Mouse (Mus musculus) liver, embryonic 11.5 days (tissue): ENCODE measurements around the gene Mip. TPM values are rescaled to one million over a fixed set of nuclear protein-coding genes. Genes with fewer than 3 reads are reported as not detected.

Experiments
- ATAC-seq: fragments of 200-750 bp; cut with Nextera tagmentation; replicated peaks from 2 replicates; pipeline ENCODE4 v1.8.0; 2017; ENCODE audit warnings: moderate number of reproducible peaks, mild to moderate bottlenecking, moderate TSS enrichment, moderate library complexity; ENCODE audit not compliant: low FRiP score
- DNase-seq: peaks from one replicate; pipeline ENCODE4 v3.0.0-alpha.2; 2017; ENCODE audit warnings: low spot score
- H3K27ac ChIP-seq: fragments of 300-500 bp; sonication (generic); 2 replicates; pipeline ENCODE4 v1.5.1; 2014; ENCODE audit warnings: mild to moderate bottlenecking, low read depth, low read length, control low read depth
- H3K27me3 ChIP-seq: fragments of 300-500 bp; sonication (generic); replicated peaks from 2 replicates; pipeline ENCODE4 v1.6.1; 2014; ENCODE audit warnings: low read length, mixed read lengths; ENCODE audit not compliant: control insufficient read depth, insufficient read depth
- H3K36me3 ChIP-seq: fragments of 300-500 bp; sonication (generic); 2 replicates; pipeline ENCODE4 v1.6.1; 2014; ENCODE audit warnings: mild to moderate bottlenecking, low read length, moderate library complexity, mixed read lengths; ENCODE audit not compliant: control insufficient read depth, insufficient read depth
- H3K4me1 ChIP-seq: fragments of 300-500 bp; sonication (generic); replicated peaks from 2 replicates; pipeline ENCODE4 v1.6.1; 2014; ENCODE audit warnings: low read length, mixed read lengths; ENCODE audit not compliant: control insufficient read depth, insufficient read depth
- H3K4me2 ChIP-seq: fragments of 300-500 bp; sonication (generic); 2 replicates; pipeline ENCODE4 v1.6.1; 2014; ENCODE audit warnings: mild to moderate bottlenecking, control low read depth, moderate library complexity
- H3K4me3 ChIP-seq: fragments of 300-500 bp; sonication (generic); 2 replicates; pipeline ENCODE4 v1.5.1; 2014; ENCODE audit warnings: low read depth, low read length, control low read depth
- H3K9ac ChIP-seq: fragments of 300-500 bp; sonication (generic); 2 replicates; pipeline ENCODE4 v1.6.1; 2014; ENCODE audit warnings: low read depth, low read length, control low read depth
- H3K9me3 ChIP-seq: fragments of 300-500 bp; sonication (generic); 2 replicates; pipeline ENCODE4 v1.6.1; 2016; ENCODE audit warnings: low read length, inconsistent platforms, mixed read lengths; ENCODE audit not compliant: control insufficient read depth
- WGBS: fragments of 180-500 bp; shearing (Covaris S2); extraction: QIAGEN DNeasy Blood & Tissue Kit; methylation state at CpG from one replicate; pipeline ENCODE4 v1.1.7; 2014; 5-methylcytosine and 5-hydroxymethylcytosine counted together
- polyA plus RNA-seq: library from polyadenylated mRNA; unstranded; fragments of >200 nt; fragmentation: Nextera tagmentation; extraction: Ambion mirVana; gene quantifications from 2 replicates; pipeline ENCODE4 v1.2.1, GENCODE M21; 2014

The Mip gene
- polyA plus RNA-seq, 1 experiment from 2014 or later: 0.08 TPM

DNA sequence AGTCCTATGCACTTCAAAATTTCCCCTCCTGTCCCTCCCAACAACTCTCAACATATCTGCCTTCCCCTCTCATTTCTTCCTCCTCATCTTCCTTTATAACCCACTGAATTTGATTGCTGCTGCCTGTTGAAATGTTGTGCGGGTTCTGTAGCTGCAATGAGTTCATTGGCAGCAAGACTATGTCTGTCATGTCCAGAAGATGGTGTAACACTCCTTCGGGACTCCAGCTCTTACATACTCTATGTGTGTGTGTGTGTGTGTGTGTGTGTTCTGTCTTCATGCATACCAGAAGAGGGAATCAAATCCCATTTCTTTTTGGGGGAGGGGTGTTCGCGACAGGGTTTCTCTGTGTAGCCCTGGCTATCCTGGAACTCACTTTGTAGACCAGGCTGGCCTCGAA, 10.7 kb upstream of the Mip start:
- Histone ChIP-seq H3K9ac (no peak overlapping the region), H3K36me3 (no peaks in the 10 kb centered on the region), H3K4me3 (no peak overlapping the region), H3K4me1 (peaks cover 15% of the 10 kb centered on the region), H3K4me2 (no peak overlapping the region), H3K27ac (no peak overlapping the region), H3K9me3 (no peaks in the 10 kb centered on the region), H3K27me3 (no peaks in the 10 kb centered on the region)
- ATAC-seq: no peak
- no peak for DNase-seq
- WGBS: 81% methylated on average over 5 of the region's 5 CpGs

DNA sequence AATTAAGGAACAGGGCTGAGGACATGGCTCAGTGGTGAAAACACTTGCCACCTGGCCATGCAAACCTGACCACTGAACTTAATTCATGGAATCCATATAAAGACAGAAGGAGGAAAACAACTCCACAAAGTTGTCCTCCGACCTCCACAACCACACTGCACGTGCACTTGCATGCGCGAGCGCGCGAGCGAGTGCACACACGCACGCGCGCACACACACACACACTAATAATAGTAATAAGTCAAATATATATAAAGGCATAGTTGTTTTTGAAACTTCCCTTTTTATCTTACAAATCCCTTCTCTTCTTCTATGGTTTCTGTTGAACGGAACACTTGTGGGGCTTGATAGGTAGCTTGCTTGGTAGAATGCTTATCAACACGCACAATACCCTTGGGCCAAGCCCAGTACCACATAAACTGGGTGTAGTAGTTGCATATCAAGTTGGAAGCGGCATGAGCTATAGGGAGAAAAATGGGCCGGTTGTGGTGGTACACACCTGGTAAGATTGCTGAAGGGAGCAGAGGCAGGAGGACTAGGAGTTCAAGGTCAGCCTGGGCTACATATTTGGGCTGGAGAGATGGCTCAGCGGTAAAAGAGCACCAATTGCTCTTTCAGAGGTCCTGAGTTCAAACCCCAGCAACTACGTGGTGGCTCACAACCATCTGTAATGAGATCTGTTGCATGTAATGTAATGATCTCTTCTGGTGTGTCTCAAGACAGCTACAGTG, 7.1 kb upstream of the Mip start:
- DNase-seq (no peak), ATAC-seq (peak; percentile 86)
- Histone ChIP-seq H3K36me3 (no peaks in the 10 kb centered on the region), H3K9ac (no peak overlapping the region), H3K27ac (peak overlapping the region; percentile 6), H3K4me3 (no peak overlapping the region), H3K9me3 (no peaks in the 10 kb centered on the region), H3K27me3 (no peaks in the 10 kb centered on the region), H3K4me1 (peaks cover 13% of the 10 kb centered on the region; the same call in 1 of the 2 replicates), H3K4me2 (no peak overlapping the region)
- 78% methylated on average over 18 of the region's 18 CpGs for WGBS

DNA sequence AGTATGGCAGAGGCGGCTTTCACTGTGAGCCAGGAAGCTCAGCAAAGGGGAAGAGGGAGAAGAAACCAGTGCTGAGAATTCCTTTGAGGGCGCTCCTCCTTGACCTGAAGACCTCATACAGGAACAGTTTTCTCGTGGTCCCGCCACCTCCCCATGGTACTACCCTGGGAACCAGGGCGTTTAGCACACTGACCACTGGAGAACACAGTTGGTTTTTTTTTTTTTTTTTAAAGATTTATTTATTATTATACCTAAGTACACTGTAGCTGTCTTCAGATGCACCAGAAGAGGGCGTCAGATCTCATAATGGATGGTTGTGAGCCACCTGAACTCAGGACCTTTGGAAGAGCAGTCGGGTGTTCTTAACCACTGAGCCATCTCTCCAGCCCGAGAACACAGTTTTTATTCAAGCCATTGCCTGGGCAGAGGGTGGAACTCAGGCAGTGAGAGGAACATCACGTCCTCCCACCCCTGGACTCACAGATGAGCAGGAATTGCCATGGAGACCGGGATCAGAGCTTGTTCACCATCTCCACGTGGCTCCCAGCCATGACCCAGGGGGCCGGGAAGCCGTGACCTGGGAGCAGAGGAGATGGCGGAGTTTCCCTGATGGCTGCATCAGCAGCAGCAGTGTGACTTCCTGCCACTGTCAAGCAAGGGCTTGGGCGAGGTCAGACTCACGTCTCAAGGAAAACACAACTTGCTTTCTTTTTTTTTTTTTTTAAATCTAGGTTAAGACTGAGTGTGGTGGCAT, 3.9 kb upstream of the Mip start:
- H3K27me3 ChIP-seq: no peaks in the 10 kb centered on the region
- 63% methylated on average over 16 of the region's 16 CpGs for WGBS
- ATAC-seq: no peak
- peaks cover 13% of the 10 kb centered on the region; the same call in 1 of the 2 replicates for H3K4me1 ChIP-seq
- H3K4me3 ChIP-seq: no peak overlapping the region
- H3K9me3 ChIP-seq: no peaks in the 10 kb centered on the region
- H3K27ac ChIP-seq: no peak overlapping the region
- DNase-seq: no peak
- no peak overlapping the region; the same call in 1 of the 2 replicates for H3K9ac ChIP-seq
- H3K4me2 ChIP-seq: no peak overlapping the region
- H3K36me3 ChIP-seq: no peaks in the 10 kb centered on the region

DNA sequence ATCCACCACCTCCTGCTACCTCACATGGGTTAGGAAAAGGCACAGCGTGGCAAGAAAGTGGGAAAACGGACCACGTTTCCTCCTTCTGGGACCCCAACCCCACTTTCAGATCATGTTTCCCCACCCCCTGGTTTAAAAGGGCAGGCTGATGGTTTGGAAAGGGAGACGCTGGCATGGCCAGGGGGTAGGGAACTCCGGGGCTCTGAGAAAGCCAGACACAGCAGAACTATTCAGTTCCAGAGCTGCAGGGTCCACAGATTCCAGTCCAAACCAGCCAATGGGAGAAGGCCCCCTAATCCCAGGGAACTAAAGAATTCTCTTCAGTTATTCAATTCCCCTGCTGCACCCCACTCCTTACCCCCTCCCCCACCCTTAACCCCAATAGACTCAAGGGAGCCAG, 574 bp upstream of the Mip start:
- H3K4me3 ChIP-seq: no peak overlapping the region
- 65% methylated on average over 5 of the region's 5 CpGs for WGBS
- no peak overlapping the region for H3K9ac ChIP-seq
- H3K27ac ChIP-seq: no peak overlapping the region
- no peak for DNase-seq
- peaks cover 6% of the 10 kb centered on the region; the same call in 1 of the 2 replicates for H3K4me1 ChIP-seq
- ATAC-seq: no peak
- no peaks in the 10 kb centered on the region for H3K36me3 ChIP-seq
- H3K9me3 ChIP-seq: no peaks in the 10 kb centered on the region
- no peak overlapping the region for H3K4me2 ChIP-seq
- H3K27me3 ChIP-seq: no peaks in the 10 kb centered on the region

DNA sequence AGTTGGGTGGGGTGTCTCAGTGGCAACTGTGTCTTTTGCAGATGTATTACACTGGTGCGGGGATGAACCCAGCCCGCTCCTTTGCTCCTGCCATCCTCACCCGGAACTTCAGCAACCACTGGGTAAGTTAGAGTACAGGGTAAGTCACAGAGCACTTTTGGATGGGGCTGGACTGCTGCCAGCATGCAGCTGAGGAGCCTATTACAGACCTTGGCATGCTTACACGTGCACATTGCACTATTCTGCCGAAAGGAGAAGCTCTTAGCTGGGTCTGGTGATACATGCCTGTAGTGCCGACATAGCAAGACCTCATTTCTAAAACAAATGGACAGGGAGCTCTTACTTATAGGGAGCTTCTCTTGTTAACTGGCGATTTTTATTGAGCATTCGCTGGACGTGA, 2.0 kb downstream of the Mip start:
- Histone ChIP-seq H3K36me3 (no peaks in the 10 kb centered on the region), H3K9ac (no peak overlapping the region), H3K27ac (no peak overlapping the region), H3K4me3 (no peak overlapping the region), H3K9me3 (no peaks in the 10 kb centered on the region), H3K4me2 (no peak overlapping the region), H3K27me3 (no peaks in the 10 kb centered on the region), H3K4me1 (peaks cover 10% of the 10 kb centered on the region; the same call in 1 of the 2 replicates)
- 85% methylated on average over 9 of the region's 9 CpGs for WGBS
- ATAC-seq (no peak), DNase-seq (no peak)

DNA sequence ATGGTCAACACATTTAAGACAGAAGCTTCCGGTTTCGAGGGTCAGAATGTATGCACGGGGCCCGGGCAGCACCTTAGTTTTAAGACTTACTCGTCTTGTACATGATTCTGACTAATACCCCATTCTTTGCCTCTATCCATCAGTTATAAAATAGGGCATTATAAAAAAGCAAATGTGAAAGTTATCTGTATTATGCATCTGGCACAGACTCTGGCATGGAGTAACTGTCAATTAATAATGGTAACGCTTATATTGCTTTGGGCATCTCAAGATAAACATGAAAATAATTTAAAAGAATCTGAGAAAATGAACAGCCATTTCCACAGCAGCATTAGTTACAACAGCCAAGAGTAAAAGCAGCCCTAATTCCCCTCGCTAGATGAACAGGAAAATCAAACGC, 2.4 kb downstream of the Mip start:
- 91% methylated on average over 8 of the region's 8 CpGs for WGBS
- no peak overlapping the region for H3K4me2 ChIP-seq
- ATAC-seq: no peak

DNA sequence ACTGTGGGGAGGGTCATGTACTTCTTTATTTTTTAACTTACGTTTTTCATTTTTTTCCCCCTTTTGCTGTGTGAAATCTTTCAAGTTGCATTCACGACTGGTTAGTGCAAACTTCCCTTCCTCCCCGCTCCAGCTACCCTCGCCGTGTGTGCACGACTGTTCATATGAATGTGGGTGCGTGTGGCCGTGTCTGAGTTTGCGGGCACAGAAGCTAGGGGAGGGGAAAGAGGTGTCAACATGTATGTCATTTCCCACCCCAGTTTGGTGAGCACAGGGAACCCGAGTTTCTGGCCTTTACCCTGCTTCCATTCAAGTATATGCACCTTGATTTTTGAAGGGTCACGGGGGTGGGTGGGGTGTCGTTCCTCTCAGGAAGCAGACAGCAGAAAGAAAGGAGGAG, 4.9 kb downstream of the Mip start:
- Histone ChIP-seq H3K4me3 (peak overlapping the region; percentile 72; the same call in 1 of the 2 replicates), H3K9ac (peak overlapping the region; percentile 97; the same call in 1 of the 2 replicates), H3K36me3 (peaks cover 2% of the 10 kb centered on the region; the same call in 1 of the 2 replicates), H3K27ac (peak overlapping the region; percentile 90; the same call in 1 of the 2 replicates), H3K9me3 (no peaks in the 10 kb centered on the region), H3K4me2 (peak overlapping the region; percentile 68), H3K4me1 (peaks cover 17% of the 10 kb centered on the region), H3K27me3 (no peaks in the 10 kb centered on the region)
- 77% methylated on average over 12 of the region's 12 CpGs for WGBS
- DNase-seq (no peak), ATAC-seq (no peak)

More for the DNA sequence above, 2.4 kb downstream of the Mip start:
- Histone ChIP-seq H3K4me1 (peaks cover 12% of the 10 kb centered on the region; the same call in 1 of the 2 replicates), H3K27me3 (no peaks in the 10 kb centered on the region), H3K9ac (no peak overlapping the region), H3K4me3 (no peak overlapping the region), H3K9me3 (no peaks in the 10 kb centered on the region), H3K27ac (no peak overlapping the region), H3K36me3 (no peaks in the 10 kb centered on the region)
- DNase-seq: no peak

DNA sequence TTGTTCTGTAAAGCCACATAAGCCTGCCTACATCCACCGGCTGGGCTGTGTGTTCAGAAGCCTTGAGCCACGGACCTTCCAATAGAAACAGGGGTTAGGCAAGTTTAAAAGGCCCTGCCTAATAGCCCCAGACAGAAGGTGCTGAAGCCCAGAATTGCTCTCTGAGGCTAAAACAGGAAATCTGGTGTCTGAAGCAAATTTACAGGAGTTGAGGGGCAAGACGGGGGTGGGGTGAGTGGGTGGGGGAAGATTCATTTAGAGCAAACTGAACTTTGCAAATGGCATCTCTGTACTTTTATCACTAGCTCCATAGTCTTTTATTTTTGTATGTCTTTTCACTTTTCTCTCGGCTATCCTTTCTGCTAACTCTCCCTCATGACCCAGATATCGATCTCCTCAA, 5.5 kb downstream of the Mip start:
- Histone ChIP-seq H3K27me3 (no peaks in the 10 kb centered on the region), H3K9ac (peak overlapping the region; percentile 97), H3K4me3 (peak overlapping the region; percentile 72), H3K4me2 (peak overlapping the region; percentile 68), H3K36me3 (peaks cover 2% of the 10 kb centered on the region; the same call in 1 of the 2 replicates), H3K9me3 (no peaks in the 10 kb centered on the region), H3K27ac (peak overlapping the region; percentile 90), H3K4me1 (peaks cover 17% of the 10 kb centered on the region)
- ATAC-seq (no peak), DNase-seq (no peak)
- WGBS: 19% methylated on average over 5 of the region's 5 CpGs
